Comparison of ENCODE assay signal across 26 mouse cellular contexts in the genomic region with DNA sequence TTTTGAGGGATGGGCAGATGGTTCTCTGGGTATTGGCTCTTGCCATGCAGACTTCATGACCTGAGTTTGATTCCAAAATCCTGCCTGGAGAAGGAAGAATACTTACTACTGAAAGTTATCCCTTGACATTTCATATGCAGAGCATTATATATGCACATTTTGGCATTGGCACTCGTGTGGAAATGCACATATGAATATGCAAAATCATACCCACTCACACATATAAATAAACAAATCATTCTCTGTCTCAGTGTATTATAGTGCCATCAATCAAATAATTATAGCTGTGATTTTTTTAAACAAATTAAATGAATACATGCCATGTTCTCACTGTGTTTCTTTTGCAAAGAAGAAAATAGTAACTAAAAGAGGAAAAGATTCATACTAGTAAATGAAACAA.
"Had no signal": no experiment of that assay in that cellular context is flagged by ENCODE, and none has a peak within 500 bp of the region (broad histone marks: within the 10 kb centered on the region; RNA-seq: fewer than 3 reads in every experiment).

No protein-coding gene starts in this region.

- DNase-seq: cerebellum, adult 9-10 months; cerebellum, adult 9-11 months; cerebellum, postnatal 10 days; cerebellum, postnatal 14 days; cerebellum, postnatal 25 days; cerebellum, postnatal 36 days; embryo, embryonic 11 days; gastrocnemius, adult 2 months; gastrocnemius, postnatal 10 days; gastrocnemius, postnatal 14 days; gastrocnemius, postnatal 25 days; gastrocnemius, postnatal 36 days; heart, adult 11 months; heart, adult 18-20 months; heart, adult 2 months had no signal

- H3K9ac ChIP-seq: embryonic facial prominence, embryonic 12.5 days; embryonic facial prominence, embryonic 13.5 days; embryonic facial prominence, embryonic 15.5 days; forebrain, embryonic 13.5 days; forebrain, embryonic 15.5 days; heart, embryonic 12.5 days had no signal

- H3K4me1 ChIP-seq: embryonic facial prominence, embryonic 10.5 days; embryonic facial prominence, embryonic 12.5 days; embryonic facial prominence, embryonic 13.5 days; embryonic facial prominence, embryonic 15.5 days; forebrain, embryonic 10.5 days; forebrain, embryonic 13.5 days; forebrain, embryonic 15.5 days; heart, embryonic 10.5 days; heart, embryonic 12.5 days had no signal

- H3K27me3 ChIP-seq: embryonic facial prominence, embryonic 12.5 days; embryonic facial prominence, embryonic 13.5 days; embryonic facial prominence, embryonic 15.5 days; forebrain, embryonic 13.5 days; forebrain, embryonic 15.5 days; heart, embryonic 12.5 days had no signal

- H3K9me3 ChIP-seq: embryonic facial prominence, embryonic 10.5 days; embryonic facial prominence, embryonic 12.5 days; embryonic facial prominence, embryonic 13.5 days; embryonic facial prominence, embryonic 15.5 days; forebrain, embryonic 10.5 days; forebrain, embryonic 13.5 days; forebrain, embryonic 15.5 days; heart, embryonic 10.5 days; heart, embryonic 12.5 days had no signal

- H3K27ac ChIP-seq: embryonic facial prominence, embryonic 10.5 days; embryonic facial prominence, embryonic 12.5 days; embryonic facial prominence, embryonic 13.5 days; embryonic facial prominence, embryonic 15.5 days; forebrain, embryonic 10.5 days; forebrain, embryonic 13.5 days; gastrocnemius, adult 2 months; heart, adult 2 months; heart, embryonic 10.5 days had no signal

- H3K36me3 ChIP-seq: embryonic facial prominence, embryonic 10.5 days; embryonic facial prominence, embryonic 12.5 days; embryonic facial prominence, embryonic 13.5 days; embryonic facial prominence, embryonic 15.5 days; forebrain, embryonic 10.5 days; forebrain, embryonic 15.5 days; heart, embryonic 10.5 days; heart, embryonic 12.5 days had no signal

- H3K4me2 ChIP-seq: embryonic facial prominence, embryonic 12.5 days; embryonic facial prominence, embryonic 13.5 days; embryonic facial prominence, embryonic 15.5 days; forebrain, embryonic 13.5 days; forebrain, embryonic 15.5 days; heart, embryonic 11.5 days; heart, embryonic 12.5 days had no signal

- H3K4me3 ChIP-seq: embryonic facial prominence, embryonic 10.5 days; embryonic facial prominence, embryonic 12.5 days; embryonic facial prominence, embryonic 13.5 days; embryonic facial prominence, embryonic 15.5 days; erythroblast, embryonic 14.5 days; forebrain, embryonic 10.5 days; forebrain, embryonic 13.5 days; forebrain, embryonic 15.5 days; gastrocnemius, adult 2 months; heart, adult 2 months; heart, embryonic 10.5 days; heart, embryonic 12.5 days had no signal

- ATAC-seq: forebrain, embryonic 15.5 days had no signal
